Mouse (Mus musculus) midbrain, embryonic 15.5 days (tissue): ENCODE measurements around the gene B4galt4. TPM values are rescaled to one million over a fixed set of nuclear protein-coding genes. Genes with fewer than 3 reads are reported as not detected.
"Not testable (repeated sequence)": the region's sequence is repeated elsewhere in the genome, so short reads cannot be mapped to it uniquely, and the experiment has no call there.

Source experiments
- ATAC-seq: fragments of 200-750 bp; cut with Nextera tagmentation; replicated peaks from 2 replicates; pipeline ENCODE4 v1.8.0; 2017; ENCODE audit warnings: moderate TSS enrichment
- H3K27ac ChIP-seq: fragments of 300-500 bp; sonication (generic); 2 replicates; pipeline ENCODE4 v1.5.1; 2015; ENCODE audit warnings: mild to moderate bottlenecking, inconsistent platforms
- H3K27me3 ChIP-seq: fragments of 300-500 bp; sonication (generic); replicated peaks from 2 replicates; pipeline ENCODE4 v1.6.1; 2015; ENCODE audit warnings: inconsistent platforms
- H3K36me3 ChIP-seq: fragments of 300-500 bp; sonication (generic); replicated peaks from 2 replicates; pipeline ENCODE4 v1.6.1; 2015; ENCODE audit warnings: inconsistent platforms
- H3K4me1 ChIP-seq: fragments of 300-500 bp; sonication (generic); 2 replicates; pipeline ENCODE4 v1.6.1; 2015; ENCODE audit warnings: inconsistent platforms
- H3K4me2 ChIP-seq: fragments of 300-500 bp; sonication (generic); 2 replicates; pipeline ENCODE4 v1.6.1; 2015; ENCODE audit warnings: inconsistent platforms, mild to moderate bottlenecking, moderate library complexity
- H3K4me3 ChIP-seq: fragments of 300-500 bp; sonication (generic); 2 replicates; pipeline ENCODE4 v1.5.1; 2015; ENCODE audit warnings: mild to moderate bottlenecking, inconsistent platforms
- H3K9ac ChIP-seq: fragments of 300-500 bp; sonication (generic); 2 replicates; pipeline ENCODE4 v1.6.1; 2015; ENCODE audit warnings: mild to moderate bottlenecking, inconsistent platforms
- H3K9me3 ChIP-seq: fragments of 300-500 bp; sonication (generic); 2 replicates; pipeline ENCODE4 v1.6.1; 2016; ENCODE audit warnings: inconsistent platforms
- WGBS: fragments of 180-500 bp; shearing (Covaris S2); methylation state at CpG from one replicate; pipeline ENCODE4 v1.1.7; 2015; ENCODE audit warnings: mixed read lengths; 5-methylcytosine and 5-hydroxymethylcytosine counted together
- polyA plus RNA-seq: library from polyadenylated mRNA; unstranded; fragments of >200 nt; fragmentation: Nextera tagmentation; extraction: Ambion mirVana; gene quantifications from 2 replicates; pipeline ENCODE4 v1.2.1, GENCODE M21; 2015

B4galt4 gene
- polyA plus RNA-seq, 1 experiment from 2014 or later, result 30.0 TPM

DNA sequence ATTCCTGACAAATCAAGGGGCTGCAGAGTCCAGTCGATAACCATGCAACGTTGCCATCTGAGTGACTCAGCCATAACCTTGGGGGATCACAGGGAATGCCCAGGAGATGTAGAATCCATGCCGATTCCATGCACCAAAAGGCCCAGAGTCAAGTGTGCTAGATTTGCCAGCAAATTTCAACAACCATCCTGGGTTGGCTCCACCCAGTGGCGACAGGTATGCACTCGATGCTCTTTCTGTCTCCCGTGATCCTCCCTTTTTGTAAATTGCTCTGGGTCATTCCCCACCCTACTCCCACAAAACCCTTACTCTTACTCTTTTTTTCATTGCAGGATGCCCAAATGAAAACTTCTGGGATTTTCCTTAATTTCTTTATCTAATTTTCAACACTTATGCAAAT is 34.3 kb downstream of the B4galt4 start:
- no peak overlapping the region for H3K27ac ChIP-seq
- H3K9me3 ChIP-seq, result no peaks in the 10 kb centered on the region
- no peaks in the 10 kb centered on the region for H3K36me3 ChIP-seq
- no peak for ATAC-seq
- no peak overlapping the region for H3K9ac ChIP-seq
- no peak overlapping the region for H3K4me2 ChIP-seq
- no peak overlapping the region for H3K4me3 ChIP-seq
- WGBS, result 62% methylated on average over 6 of the region's 6 CpGs
- H3K27me3 ChIP-seq, result no peaks in the 10 kb centered on the region
- H3K4me1 ChIP-seq, result no peaks in the 10 kb centered on the region

DNA sequence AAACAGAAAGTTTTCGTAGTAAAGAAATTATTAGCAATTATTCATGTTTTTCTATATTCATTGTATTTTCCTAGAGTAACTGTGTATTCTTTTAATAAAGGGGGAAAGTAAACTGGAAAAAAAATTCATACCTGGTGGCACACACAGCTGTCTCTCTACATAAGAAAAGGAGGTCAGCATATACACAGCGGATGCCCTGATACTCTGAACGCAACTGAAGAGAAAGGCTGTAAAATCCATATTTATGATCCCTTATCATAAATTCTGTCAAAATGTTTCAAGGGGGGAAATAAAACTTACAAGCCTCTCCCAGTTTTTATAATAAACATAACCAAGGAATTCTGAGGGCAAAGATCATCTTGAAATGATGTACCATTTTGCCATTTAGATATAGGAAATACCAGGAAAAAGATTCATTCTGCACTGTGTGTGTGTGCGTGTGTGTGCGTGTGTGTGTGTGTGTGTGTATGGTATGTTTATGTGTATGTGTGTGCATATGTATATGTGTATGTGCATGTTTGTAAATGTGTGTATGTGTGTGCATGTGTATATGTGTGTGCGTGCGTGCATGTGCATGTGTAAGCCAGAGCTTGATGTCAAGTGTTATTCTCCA is 39.0 kb downstream of the B4galt4 start:
- no peak overlapping the region for H3K4me3 ChIP-seq
- H3K9me3 ChIP-seq, result no peaks in the 10 kb centered on the region
- WGBS, result 93% methylated on average over 7 of the region's 7 CpGs
- H3K27me3 ChIP-seq, result no peaks in the 10 kb centered on the region
- ATAC-seq, result no peak
- no peak overlapping the region for H3K9ac ChIP-seq
- H3K4me1 ChIP-seq, result no peaks in the 10 kb centered on the region
- no peak overlapping the region for H3K27ac ChIP-seq
- no peaks in the 10 kb centered on the region for H3K36me3 ChIP-seq
- H3K4me2 ChIP-seq, result no peak overlapping the region

GRCm38 (mm10) chr16:38781946-38782345 is 39.9 kb downstream of the B4galt4 start:
- no peak overlapping the region for H3K4me3 ChIP-seq
- H3K27ac ChIP-seq, result no peak overlapping the region
- H3K36me3 ChIP-seq, result no peaks in the 10 kb centered on the region
- H3K9ac ChIP-seq, result no peak overlapping the region
- H3K9me3 ChIP-seq, result no peaks in the 10 kb centered on the region
- no peaks in the 10 kb centered on the region for H3K4me1 ChIP-seq
- ATAC-seq, result no peak
- H3K27me3 ChIP-seq, result no peaks in the 10 kb centered on the region
- WGBS, result 84% methylated on average over 2 of the region's 2 CpGs
- H3K4me2 ChIP-seq, result no peak overlapping the region

GRCm38 (mm10) chr16:38782524-38783067 is 40.5 kb downstream of the B4galt4 start:
- WGBS, result 54% methylated on average over 2 of the region's 2 CpGs
- no peak for ATAC-seq
- Histone ChIP-seq H3K36me3 (no peaks in the 10 kb centered on the region), H3K9me3 (no peaks in the 10 kb centered on the region), H3K4me3 (no peak overlapping the region), H3K9ac (no peak overlapping the region), H3K4me2 (no peak overlapping the region), H3K4me1 (no peaks in the 10 kb centered on the region), H3K27me3 (no peaks in the 10 kb centered on the region), H3K27ac (no peak overlapping the region)

GRCm38 (mm10) chr16:38785301-38785700 is 43.2 kb downstream of the B4galt4 start:
- H3K4me2 ChIP-seq, result no peak overlapping the region
- no peak overlapping the region for H3K27ac ChIP-seq
- H3K36me3 ChIP-seq, result no peaks in the 10 kb centered on the region
- no peak for ATAC-seq
- H3K27me3 ChIP-seq, result no peaks in the 10 kb centered on the region
- H3K4me1 ChIP-seq, result no peaks in the 10 kb centered on the region
- no peak overlapping the region for H3K9ac ChIP-seq
- 84% methylated on average over 7 of the region's 7 CpGs for WGBS
- H3K9me3 ChIP-seq, result no peaks in the 10 kb centered on the region
- H3K4me3 ChIP-seq, result no peak overlapping the region

- Histone ChIP-seq H3K27ac (no peak overlapping the region), H3K4me2 (no peak overlapping the region), H3K36me3 (no peaks in the 10 kb centered on the region), H3K4me3 (no peak overlapping the region), H3K9me3 (no peaks in the 10 kb centered on the region), H3K9ac (no peak overlapping the region), H3K4me1 (no peaks in the 10 kb centered on the region), H3K27me3 (no peaks in the 10 kb centered on the region)
- ATAC-seq, result no peak
- WGBS, result 88% methylated on average over 2 of the region's 2 CpGs
These were observed 47.0 kb downstream of the B4galt4 start for GRCm38 (mm10) chr16:38789016-38789415.

GRCm38 (mm10) chr16:38789966-38790365 is 47.9 kb downstream of the B4galt4 start:
- no peaks in the 10 kb centered on the region for H3K4me1 ChIP-seq
- H3K36me3 ChIP-seq, result no peaks in the 10 kb centered on the region
- H3K4me2 ChIP-seq, result no peak overlapping the region
- H3K27ac ChIP-seq, result no peak overlapping the region
- no peak overlapping the region for H3K4me3 ChIP-seq
- ATAC-seq, result no peak
- WGBS, result 86% methylated on average over 3 of the region's 3 CpGs
- no peaks in the 10 kb centered on the region for H3K9me3 ChIP-seq
- H3K27me3 ChIP-seq, result no peaks in the 10 kb centered on the region
- H3K9ac ChIP-seq, result no peak overlapping the region

- ATAC-seq, result no peak
These were observed 51.1 kb downstream of the B4galt4 start for GRCm38 (mm10) chr16:38793120-38793519.

DNA sequence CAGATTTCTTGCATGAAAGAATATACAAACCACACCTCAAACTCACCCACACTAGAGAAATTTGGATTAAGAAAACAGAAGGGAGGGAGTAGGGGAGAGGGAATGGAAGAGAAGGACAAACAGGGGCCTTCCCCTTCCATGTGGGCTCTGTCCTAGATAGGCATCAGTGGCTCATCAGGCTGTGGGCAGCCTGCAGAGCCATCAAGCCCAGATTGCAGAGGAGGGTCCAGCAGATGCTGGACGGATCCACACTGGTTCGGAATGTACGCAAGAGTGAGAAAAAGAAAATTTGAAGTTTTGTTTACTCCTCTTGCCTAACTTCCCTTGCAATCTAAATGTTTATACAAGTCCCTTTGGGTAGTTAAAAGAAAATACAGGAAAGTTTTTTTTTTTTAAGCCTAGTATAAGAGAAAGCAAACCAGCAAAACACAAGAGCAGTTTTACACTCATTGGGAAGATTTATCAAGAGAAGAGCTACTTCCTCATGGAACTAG is 56.9 kb downstream of the B4galt4 start:
- no peak overlapping the region for H3K4me2 ChIP-seq
- H3K36me3 ChIP-seq, result no peaks in the 10 kb centered on the region
- H3K27ac ChIP-seq, result no peak overlapping the region
- H3K4me1 ChIP-seq, result no peaks in the 10 kb centered on the region
- 84% methylated on average over 3 of the region's 3 CpGs for WGBS
- no peak overlapping the region for H3K9ac ChIP-seq
- ATAC-seq, result no peak
- H3K9me3 ChIP-seq, result no peaks in the 10 kb centered on the region
- H3K4me3 ChIP-seq, result no peak overlapping the region
- no peaks in the 10 kb centered on the region for H3K27me3 ChIP-seq

More at GRCm38 (mm10) chr16:38793120-38793519, 51.1 kb downstream of the B4galt4 start:
- no peaks in the 10 kb centered on the region for H3K36me3 ChIP-seq
- no peak overlapping the region for H3K27ac ChIP-seq
- WGBS, result 83% methylated on average over 6 of the region's 6 CpGs
- no peak overlapping the region for H3K9ac ChIP-seq
- no peaks in the 10 kb centered on the region for H3K9me3 ChIP-seq
- H3K4me3 ChIP-seq, result no peak overlapping the region
- H3K4me1 ChIP-seq, result no peaks in the 10 kb centered on the region
- H3K4me2 ChIP-seq, result no peak overlapping the region
- no peaks in the 10 kb centered on the region for H3K27me3 ChIP-seq

GRCm38 (mm10) chr16:38800091-38800490 is 58.0 kb downstream of the B4galt4 start, which contains the start of gene Upk1b:
TSS of gene Upk1b (minus strand) at chr16:38800328.
- Histone ChIP-seq H3K4me3 (no peak within 1 kb of the TSS), H3K9ac (no peak within 1 kb of the TSS), H3K4me1 (no peaks in the 10 kb centered on the region), H3K9me3 (no peaks in the 10 kb centered on the region), H3K4me2 (no peak within 1 kb of the TSS), H3K27me3 (no peaks in the 10 kb centered on the region), H3K27ac (no peak within 1 kb of the TSS), H3K36me3 (no peaks in the 10 kb centered on the region)
- ATAC-seq, result no peak
- 52% methylated on average over 10 of the region's 10 CpGs for WGBS

- H3K9me3 ChIP-seq, H3K4me2 ChIP-seq, H3K9ac ChIP-seq, H3K27me3 ChIP-seq, ATAC-seq, H3K4me3 ChIP-seq, H3K4me1 ChIP-seq, H3K27ac ChIP-seq, H3K36me3 ChIP-seq: not testable (repeated sequence)
- 89% methylated on average over 5 of the region's 5 CpGs for WGBS
These were observed 65.7 kb downstream of the B4galt4 start for GRCm38 (mm10) chr16:38807796-38808195.

DNA sequence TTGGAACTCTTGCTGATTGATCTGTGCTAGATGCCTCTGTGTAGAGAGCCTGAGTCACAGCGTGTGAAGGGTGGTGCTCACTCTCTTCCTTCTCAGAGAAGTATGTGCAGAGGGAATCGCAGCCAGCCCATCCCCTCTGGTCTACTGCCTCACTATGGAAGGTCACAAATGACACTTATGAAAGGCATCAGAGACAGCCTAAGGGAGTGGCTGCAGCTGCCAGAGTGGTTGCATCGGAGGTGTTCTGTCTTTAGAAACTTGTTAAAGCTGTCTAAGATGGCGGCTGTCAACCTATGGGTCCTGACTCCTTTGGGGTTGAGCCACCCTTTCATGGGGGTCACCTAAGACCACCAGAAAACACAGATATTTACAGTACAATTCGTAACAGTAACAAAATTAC is 68.1 kb downstream of the B4galt4 start:
- Histone ChIP-seq H3K27me3 (no peaks in the 10 kb centered on the region), H3K27ac (no peak overlapping the region), H3K4me3 (no peak overlapping the region), H3K9ac (no peak overlapping the region), H3K4me1 (no peaks in the 10 kb centered on the region), H3K9me3 (no peaks in the 10 kb centered on the region), H3K36me3 (no peaks in the 10 kb centered on the region), H3K4me2 (no peak overlapping the region)
- no peak for ATAC-seq
- WGBS, result 86% methylated on average over 5 of the region's 5 CpGs

GRCm38 (mm10) chr16:38812521-38812920 is 70.5 kb downstream of the B4galt4 start:
- Histone ChIP-seq H3K27ac (no peak overlapping the region), H3K9me3 (no peaks in the 10 kb centered on the region), H3K27me3 (no peaks in the 10 kb centered on the region), H3K4me2 (no peak overlapping the region), H3K36me3 (no peaks in the 10 kb centered on the region), H3K4me1 (peaks cover 9% of the 10 kb centered on the region), H3K9ac (no peak overlapping the region), H3K4me3 (no peak overlapping the region)
- 35% methylated on average over 8 of the region's 8 CpGs for WGBS
- no peak for ATAC-seq
